Mouse (Mus musculus) activated CD4-positive, CD25-positive, alpha-beta regulatory T cell, adult 4 months (primary cell): ENCODE data around the gene Siglec1. TPM values are rescaled to one million over a fixed set of nuclear protein-coding genes. Genes with fewer than 3 reads are reported as not detected.
"Not testable (repeated sequence)": the region's sequence is repeated elsewhere in the genome, so short reads cannot be mapped to it uniquely, and the experiment has no call there.

Experiments used
- ATAC-seq: one replicate; pipeline ENCODE4 v1.8.0; 2017
- polyA plus RNA-seq, 2 experiments: library from polyadenylated mRNA; unstranded; fragments of 100-300 nt; shearing (Covaris generic); gene quantifications; one replicate each; pipeline ENCODE4 v1.2.1; 2017

Gene Siglec1
- polyA plus RNA-seq: not detected

DNA sequence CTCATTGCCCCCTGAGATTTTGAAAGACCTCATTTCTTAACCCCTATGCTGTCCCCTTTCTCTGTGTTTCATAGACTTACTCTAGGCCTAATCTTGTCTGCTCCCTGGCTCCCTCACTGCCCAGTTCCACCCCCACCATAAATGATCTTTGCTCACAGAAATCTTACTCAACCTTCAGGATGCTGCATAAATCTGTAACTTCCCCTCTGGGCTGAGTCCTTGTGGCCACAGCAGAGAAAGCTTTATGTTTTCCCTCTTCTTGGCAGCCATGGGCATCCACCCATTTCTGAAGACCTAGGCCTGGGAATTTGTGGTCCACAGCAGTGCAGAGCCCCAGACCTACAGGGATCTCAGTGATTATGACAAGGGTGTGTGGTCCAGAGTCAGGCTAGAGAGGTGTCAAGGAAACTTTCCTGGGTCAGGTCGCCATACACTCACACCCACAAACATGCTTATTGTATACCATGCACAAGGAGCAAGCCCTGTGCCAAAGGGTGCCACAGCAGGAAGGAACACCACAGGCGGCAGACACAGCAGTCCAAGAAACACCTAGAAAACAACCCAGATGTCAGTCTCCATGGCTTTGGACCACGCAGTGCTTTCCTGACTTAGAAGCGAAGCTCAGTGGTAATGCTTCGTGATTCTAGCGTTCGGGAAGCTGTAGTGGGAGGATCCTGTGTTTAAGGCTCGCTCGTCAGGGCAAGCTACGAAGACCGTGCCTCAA is at the start of gene Siglec1:
Gene Siglec1, minus strand, starts transcription at position 99 of the 724 bp plus-strand sequence.
- no peak for ATAC-seq

DNA sequence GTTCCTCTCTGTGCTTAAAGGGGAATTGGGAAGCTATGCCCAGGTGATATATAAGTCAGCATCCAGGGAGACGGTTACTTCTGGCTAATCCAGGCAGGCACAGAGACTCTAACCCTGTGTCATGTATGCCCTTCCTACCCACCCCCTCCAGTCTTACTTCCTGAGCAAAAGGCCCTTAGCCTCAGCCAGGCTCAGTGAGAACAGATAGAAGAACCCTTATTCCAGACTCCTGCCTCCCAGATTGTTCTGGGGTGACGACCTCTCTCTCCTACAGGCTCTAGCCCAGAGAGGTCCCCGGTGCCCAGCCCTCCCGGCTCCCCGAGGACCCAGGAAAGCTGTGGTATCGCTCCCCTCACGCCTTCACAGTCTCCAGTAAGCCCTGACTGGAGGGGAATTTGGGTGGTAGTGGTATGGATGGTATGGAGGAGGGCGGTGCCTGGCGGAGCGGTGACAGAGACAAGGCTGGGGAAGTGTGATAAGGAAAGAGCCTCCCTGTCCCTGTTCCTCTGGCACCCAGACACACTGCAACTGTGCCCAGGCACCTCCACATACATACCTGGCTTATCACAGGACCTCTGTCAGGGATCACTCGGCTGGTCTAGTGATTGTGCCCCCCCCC is 49.1 kb upstream of the Siglec1 start:
- no peak for ATAC-seq

DNA sequence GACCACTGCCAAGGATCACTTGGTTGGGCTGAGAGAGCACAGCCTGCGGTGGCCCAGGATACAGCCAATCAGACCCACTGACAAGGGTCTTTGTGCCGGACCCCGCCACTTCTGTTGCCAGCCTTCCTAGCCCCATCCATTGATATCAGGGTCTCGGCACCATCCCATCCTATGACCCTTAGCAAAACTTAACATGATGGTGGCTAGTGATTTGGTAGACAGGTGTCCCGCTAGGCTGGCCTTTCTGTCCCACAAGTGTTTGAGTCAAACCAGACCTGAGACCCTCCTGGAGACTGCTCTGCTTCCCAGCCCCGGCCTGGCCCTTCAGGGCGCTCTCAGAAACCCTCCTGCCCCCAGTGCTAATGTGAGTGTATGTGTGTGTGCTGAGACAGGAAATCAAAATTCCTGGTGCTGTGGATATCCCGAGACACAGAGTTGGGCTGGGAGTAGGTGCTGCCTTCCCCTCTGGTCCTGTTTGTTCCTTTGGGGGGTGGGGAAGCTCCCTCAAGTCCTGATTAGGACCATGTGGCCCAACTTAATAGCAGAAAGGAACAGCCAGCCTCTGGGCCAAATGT is 48.3 kb upstream of the Siglec1 start:
- ATAC-seq: no peak

DNA sequence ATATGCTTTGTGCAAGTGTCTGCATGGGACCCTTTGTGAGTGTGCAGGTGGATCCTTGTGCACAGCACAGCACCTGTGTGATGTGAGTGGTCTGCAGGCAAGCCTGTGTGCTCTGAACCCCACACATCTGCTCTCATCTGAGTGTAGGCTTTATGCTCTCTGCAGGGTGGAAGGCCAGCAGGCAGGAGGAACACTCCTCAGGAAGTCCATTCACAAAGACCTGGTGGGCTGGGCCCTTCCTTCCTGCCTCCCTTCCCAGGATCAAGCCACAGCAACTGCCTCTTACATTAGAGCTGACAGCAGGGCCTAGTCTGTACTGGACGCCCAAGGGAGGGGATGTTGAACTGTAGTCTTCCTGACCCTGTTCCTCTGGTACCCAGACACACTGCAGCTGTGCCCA is 47.8 kb upstream of the Siglec1 start:
- ATAC-seq: no peak

DNA sequence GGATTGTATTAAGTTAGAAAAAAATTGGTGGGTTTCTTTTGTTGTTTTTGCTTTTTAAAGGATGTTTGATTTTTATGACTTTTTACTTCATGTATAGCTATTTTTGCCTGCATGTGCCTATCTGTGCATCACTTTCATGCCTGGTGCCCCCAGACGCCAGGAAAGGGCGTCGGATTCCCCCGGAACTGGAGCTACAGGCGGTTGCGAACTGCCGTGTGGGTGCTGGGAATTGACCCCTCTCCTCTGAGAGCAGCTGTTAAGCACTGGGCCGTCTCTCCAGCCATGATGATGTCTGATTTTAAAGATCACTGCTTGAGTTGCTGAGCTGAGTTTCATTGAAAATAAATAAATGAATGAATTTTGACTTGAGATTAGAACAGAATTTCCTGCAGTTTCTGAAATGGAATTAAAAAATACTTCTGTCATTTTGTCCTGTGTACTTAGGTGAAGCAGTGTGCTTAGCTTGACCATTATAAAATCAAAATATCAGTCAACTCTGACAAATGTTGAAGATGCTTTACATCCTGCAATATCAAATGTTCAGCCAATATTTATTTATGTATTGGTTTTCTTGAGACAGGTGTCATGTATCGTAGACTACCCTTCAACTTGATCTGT is 46.5 kb upstream of the Siglec1 start, which contains the start of gene Gm11037:
Gene Gm11037, plus strand, starts transcription at position 568 of the 618 bp plus-strand sequence.
- no peak for ATAC-seq

DNA sequence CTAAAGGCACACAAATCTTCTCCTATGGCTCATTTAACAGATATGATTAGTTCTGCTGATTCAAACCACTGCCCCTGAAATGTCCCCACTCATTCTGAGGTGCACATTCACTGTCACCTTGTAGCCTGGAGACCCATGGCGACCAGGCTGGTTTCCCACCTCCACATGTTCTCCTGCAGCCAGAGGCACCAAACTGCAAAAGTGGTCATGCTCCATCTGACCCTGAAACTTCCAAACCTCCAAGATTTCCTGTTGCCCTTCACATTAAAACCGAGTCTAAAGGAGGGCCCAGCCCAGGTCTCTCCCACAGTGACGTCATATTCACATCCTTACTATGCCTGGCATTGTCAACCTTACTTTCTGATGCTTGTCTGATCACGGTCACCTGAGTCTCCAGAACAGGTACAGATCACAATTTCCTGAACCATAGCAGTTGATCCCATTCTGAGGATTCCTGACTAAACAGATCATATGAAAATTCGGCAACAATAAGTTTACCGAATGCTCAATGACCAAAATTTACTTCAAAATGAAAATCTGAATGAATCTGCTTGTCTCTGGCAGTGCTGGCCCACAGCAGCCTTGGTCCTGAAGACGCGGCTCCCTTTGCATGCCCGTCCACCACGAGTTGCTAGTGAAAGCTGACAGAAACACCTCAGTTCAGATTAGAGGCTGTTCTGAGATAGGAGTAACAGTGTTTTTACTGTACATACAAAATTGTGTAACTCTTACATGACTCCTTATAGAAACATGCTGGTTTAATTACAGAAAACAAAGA is 45.7 kb upstream of the Siglec1 start:
- no peak for ATAC-seq

DNA sequence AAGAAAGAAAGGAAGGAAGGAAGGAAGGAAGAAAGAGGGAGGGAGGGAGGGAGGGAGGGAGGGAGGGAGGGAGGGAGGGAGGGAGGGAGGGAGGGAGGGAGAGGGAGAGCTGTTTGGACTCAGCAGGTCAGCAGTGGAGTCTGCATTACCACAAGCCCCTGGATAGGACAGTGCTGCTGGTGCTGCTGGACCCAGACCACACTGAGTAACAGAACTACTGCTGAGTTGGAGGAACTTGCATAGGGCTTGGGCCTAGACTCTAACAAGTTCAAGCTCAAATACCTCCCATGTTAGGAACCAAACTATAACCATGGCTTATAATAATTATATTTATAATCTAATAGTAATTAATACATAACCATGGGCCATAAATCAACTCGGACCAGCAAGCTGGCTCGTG is 44.3 kb upstream of the Siglec1 start:
- ATAC-seq: no peak

DNA sequence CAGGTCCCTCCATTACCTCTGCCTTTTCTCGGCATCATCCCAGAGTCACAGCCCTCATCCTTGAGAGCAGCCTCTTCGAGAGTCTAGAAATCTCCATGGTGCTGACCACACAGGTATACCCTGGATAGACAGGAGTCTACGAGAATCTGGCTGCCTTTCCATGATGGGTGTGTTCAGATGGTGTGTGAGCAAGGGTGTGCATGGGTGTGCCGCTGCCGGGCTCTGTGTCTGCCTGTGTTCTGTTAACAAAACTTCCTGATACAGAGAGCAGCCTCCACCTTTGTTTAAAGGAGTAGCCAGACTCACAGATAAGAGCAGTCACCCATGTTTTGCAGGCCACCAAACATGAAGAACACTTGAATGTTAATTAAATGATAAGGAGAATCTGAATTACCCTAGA is 43.3 kb upstream of the Siglec1 start:
- no peak for ATAC-seq

DNA sequence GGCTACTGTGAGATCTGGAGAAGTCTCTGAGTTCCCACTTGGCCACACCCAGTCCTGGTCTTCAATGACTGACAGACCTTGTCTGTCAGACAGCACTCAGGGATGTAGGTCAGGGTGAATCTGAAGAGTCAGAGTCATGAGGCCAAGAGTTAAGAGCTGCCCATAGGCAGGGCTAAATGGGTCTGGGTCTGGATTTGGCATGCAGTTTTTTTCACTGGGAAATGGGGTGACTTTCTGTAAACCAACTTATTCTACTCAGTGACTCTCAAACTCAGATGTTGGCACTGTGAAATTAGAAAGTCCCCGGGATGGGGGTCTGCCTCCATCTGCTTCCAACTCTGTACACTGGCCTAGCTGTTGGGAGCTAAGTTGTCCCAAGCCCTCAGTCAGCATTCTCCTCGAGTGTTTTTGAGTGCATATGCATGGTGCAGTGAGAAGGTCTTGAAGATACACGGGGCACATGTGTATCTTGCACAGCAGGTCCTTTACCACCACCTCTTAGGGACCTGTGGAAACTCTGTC is 42.1 kb upstream of the Siglec1 start:
- ATAC-seq: no peak

DNA sequence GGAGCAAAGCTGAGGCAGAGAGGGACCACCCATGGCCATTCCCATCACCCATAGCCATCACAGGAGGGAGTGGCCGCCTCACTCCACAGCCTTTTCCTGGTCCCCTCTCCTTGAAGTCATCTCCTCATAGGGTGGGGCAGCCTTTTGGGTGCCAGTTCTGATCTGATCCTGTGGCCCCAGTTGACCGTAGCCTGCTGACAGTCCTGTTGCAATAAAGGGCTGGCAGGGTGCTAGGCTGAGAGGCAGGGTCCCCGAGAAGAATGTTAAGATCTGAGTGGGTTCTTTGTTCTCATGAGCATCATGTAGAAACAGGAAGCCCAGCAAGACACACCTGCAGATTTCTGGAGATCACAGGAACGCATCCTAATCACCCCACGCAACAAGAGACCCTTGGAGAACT is 41.6 kb upstream of the Siglec1 start:
- ATAC-seq: no peak

DNA sequence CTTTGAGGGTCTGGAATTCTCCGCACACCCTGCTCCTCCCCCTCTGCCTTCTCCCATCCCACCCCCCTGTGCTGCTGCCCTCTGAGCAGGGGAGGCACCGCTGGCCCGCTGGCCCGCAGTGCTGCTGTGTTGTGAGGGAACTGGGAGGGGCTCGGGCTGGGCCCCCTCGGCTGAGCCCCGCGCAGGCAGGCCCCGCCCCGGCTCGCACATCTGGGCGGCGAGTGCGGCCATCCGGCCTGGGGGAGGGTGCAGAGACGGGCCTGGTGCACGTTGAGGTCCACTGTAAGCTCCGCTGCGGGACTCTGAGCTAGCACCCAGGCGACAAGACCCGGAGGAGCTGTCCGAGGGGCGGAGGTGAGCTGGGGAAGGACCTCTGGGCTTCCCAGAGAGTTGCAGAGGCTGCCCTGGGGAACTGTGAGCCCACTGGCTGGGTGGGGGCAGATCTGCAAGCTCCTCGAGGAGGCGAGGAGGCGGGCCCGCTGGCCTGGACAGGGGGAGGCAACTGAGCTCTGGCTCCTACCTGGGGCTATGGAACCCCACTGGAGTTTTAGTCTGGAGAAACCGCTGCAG is 40.7 kb upstream of the Siglec1 start, which contains the start of gene Hspa12b:
Gene Hspa12b, plus strand, starts transcription at position 120 of the 570 bp plus-strand sequence.
- no peak for ATAC-seq

DNA sequence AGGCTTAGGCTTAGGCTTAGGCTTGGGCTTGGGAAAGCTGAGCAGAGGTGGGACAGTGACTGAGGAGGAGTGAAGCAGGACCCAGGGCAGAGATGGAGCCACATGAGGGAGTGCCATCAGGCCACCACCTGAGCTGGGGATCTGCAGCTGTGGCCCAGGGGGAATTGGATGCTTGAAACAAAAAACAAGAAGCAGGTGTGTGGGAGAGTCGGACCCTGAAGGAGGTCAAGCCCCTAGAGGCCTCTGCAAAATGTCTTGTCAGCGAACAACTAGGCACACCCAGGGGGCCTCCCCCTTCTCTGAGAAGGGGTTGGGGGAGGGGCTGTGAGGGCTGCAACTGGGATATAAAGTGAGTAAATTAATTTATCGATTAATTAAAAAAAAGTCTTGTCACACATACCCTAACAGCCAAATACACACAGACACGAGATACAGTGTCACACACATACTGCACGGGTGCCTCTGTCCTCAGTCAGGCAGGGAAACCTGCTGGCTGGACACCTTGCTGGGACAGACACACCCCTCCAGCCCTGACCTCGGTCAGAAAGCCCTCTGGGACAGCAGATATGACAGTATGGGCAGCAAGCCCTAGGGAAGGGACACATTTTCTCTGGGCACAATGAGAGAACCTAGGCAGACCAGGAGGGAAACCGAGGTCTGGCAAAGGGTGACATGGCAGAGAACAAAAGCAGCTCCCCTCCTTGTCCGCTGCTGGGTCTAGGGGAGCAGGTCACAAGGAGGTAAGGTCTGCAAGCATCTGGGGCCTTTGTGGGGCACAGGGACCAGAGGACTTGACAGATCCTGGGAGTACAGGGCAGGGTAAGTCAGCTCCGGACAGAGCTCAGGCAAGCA is 39.6 kb upstream of the Siglec1 start:
- no peak for ATAC-seq

DNA sequence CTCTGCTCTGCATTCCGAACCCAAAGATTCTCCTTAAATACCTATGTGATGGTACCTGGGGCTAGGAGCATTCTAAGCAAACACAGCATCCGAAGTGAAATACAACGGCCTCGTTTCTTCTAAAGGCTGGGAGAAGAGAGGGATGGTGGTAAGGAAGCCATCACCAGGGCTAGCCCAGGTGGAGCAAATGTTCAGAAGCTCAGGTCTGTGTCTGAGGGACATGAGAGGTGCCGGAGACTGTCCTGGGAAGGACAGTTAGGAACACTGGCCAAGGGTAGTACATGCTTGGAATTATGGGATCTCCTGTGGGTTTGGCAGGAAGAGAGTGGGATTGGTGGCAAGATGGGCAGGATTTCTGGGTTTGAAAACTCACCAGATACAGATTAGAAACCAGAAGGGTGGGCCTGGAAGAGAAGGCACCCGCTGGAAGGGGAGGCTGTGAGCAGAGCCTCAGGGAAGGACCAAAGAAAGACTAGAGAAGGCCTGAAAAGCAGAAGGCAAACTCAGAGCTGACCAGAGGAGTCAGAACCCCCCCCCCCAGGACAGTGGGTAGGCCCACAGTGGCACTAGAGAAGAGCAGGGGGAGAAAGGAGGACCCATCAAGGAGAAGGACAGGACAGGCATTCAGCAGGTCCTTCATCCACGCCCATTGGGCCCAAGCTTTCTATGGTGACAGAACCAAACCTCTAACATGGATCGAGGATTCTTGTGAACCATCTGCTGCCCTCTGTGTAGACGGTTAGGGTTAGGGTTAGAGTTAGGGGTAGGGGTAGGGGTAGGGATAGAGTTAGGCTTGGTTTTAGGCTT is 38.8 kb upstream of the Siglec1 start:
- ATAC-seq: no peak

DNA sequence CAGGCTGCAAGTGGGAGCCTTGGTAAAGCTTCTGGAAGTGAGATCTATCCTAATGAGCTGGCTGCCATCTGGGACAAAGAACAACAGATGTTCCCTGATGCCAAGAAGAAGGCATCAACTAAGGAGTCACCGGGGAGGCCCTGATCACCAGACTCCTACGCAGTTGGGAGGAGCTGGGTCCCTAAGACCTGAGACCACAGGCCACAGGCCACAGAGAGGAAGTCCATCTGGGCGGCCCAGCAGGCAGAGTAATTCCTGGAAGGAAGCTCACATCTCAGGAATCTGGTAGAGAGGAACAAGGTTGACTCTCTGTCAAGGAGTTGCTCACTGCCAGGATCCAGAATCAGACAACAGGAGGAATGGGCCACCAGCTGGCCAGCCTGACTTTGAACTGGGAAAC is 37.6 kb upstream of the Siglec1 start:
- ATAC-seq: no peak

DNA sequence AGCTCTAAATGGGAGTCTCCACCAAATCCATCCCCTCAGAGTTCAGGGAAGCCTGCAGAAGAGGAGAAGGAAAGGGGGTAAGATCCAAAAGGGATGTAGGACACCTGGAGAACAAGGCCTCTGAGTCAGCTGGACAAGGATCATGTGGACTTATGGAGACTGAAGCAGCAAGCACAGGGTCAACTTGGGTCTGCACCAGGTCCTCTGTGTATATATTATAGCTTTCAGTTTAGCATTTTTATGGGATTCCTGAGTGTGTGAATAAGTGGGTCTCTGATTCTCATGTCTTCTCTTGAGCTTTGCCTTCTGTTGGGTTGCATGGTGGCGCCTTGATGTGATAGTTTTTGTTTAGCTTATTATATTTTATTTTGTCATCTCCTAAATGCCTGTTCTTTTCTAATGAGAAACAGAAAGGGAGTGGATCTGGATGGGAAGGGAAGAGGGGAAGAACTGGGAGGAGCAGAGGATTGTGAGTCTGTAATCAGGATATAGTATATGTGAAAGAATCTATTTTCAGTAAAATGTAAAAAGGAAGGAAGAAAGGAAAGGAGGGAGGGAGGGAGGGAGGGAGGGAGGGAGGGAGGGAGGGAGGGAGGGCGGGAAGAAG is 32.5 kb upstream of the Siglec1 start:
- ATAC-seq: no peak

DNA sequence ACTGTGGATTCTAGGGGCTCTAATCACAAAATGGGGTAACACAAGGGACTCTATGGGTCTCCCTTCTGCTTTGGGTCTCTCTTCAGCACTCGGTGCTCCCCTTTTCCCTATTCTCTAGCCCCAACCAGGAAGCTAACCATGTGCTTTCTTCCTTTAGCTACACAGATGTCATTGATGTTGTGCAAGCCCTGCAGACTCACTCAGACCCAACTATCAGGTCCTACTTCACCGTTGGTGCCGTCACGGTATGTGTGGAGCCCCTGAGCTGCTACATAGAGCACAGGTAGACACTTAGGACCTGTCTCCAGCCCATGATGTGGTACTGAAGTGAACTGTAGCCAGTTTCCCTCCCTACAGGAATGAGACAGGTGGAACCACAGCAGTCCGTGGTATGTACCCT is 19.4 kb upstream of the Siglec1 start:
- ATAC-seq: no peak

DNA sequence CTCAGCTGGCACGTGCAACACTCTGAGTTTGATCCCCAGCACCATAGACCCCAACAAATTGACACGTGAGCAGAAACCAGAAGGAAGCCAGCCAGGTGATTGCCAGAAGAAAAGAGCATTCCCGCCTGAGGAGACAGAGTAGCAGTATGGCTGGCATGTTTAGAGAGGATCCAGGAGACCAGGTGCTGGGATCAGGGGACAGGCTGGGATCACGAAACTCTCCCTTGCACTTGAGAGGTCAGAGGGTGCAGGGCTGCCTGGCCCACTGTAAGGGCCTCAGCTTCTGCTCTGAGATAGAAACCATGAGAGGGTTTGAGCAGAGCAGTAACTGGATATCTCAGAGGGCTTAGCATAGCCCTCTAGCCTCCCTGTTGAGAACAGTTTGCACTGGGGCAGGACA is 18.5 kb upstream of the Siglec1 start:
- not testable (repeated sequence) for ATAC-seq

DNA sequence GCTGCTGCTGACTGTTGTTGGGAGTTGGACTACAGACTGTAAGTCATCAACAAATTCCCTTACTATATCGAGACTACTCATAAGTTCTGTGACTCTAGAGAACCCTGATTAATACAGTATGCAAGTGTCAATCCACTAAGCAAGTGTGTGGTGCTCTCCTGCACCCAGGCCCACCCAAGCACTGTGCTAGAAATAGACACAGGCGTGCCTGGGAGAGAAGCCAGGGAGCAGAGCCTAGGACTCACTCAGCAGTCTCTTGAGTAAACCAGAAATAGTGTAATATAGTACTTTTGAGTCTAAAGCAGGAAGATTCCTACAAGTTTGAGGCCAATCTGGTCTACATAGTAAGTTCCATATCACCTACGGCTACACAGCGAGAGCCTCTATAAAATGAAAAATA is 17.5 kb upstream of the Siglec1 start:
- no peak for ATAC-seq

DNA sequence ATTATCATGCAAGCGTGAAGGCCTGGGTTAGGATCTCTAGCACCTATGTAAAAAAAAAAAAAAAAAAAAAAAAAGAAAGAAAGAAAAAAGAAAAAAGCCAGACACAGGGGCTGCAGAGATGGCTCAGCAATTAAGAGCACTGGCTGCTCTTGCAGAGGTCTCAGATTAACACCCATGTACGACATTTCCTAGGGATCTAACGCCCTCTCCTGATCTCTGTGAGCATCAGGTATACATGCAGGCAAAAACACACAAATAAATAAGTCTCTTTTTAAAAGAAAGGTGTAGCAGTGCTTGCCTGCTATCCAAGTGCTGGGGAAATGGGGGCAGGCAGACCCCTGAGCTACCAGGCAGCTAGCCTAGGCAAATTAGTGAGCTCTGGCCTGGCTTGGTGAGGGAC is 15.0 kb upstream of the Siglec1 start:
- ATAC-seq: no peak

DNA sequence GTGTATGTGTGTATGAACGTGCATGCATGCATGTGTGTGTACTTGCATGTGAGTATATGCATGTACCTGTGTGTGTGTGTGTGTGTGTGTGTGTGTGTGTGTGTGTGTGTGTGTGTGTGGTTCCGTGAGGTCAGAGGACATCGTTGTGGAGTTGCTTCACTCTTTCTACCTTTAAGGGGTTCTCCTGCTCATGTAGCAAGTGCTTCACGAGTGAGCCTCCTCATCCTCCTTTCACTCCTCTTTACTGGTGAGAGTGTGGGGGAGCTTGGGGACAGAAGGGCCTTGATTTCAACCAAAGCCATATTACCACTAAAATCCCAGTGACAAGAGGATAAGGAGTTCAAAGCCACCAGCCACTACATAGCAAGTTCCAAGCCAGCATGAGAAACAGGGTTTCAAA is 10.5 kb upstream of the Siglec1 start:
- ATAC-seq: no peak
